Mouse (Mus musculus) forebrain, embryonic 15.5 days (tissue): ENCODE measurements around the gene Akt1s1. TPM values are rescaled to one million over a fixed set of nuclear protein-coding genes. Genes with fewer than 3 reads are reported as not detected.

Source experiments
- ATAC-seq: fragments of 200-750 bp; cut with Nextera tagmentation; replicated peaks from 2 replicates; pipeline ENCODE4 v1.8.0; 2017; ENCODE audit warnings: mild to moderate bottlenecking, moderate TSS enrichment, moderate library complexity
- H3K27ac ChIP-seq: fragments of 300-500 bp; sonication (generic); replicated peaks from 2 replicates; pipeline ENCODE4 v1.5.1; 2015; ENCODE audit warnings: mild to moderate bottlenecking, inconsistent platforms
- H3K27me3 ChIP-seq: fragments of 300-500 bp; sonication (generic); 2 replicates; pipeline ENCODE4 v1.6.1; 2015; ENCODE audit warnings: inconsistent platforms
- H3K36me3 ChIP-seq: fragments of 300-500 bp; sonication (generic); 2 replicates; pipeline ENCODE4 v1.6.1; 2015; ENCODE audit warnings: mild to moderate bottlenecking, inconsistent platforms
- H3K4me1 ChIP-seq: fragments of 300-500 bp; sonication (generic); 2 replicates; pipeline ENCODE4 v1.6.1; 2015; ENCODE audit warnings: inconsistent platforms
- H3K4me2 ChIP-seq: fragments of 300-500 bp; sonication (generic); replicated peaks from 2 replicates; pipeline ENCODE4 v1.6.1; 2015; ENCODE audit warnings: mild to moderate bottlenecking, inconsistent platforms
- H3K4me3 ChIP-seq: fragments of 300-500 bp; sonication (generic); 2 replicates; pipeline ENCODE4 v1.5.1; 2015; ENCODE audit warnings: mild to moderate bottlenecking, inconsistent platforms
- H3K9ac ChIP-seq: fragments of 300-500 bp; sonication (generic); replicated peaks from 2 replicates; pipeline ENCODE4 v1.6.1; 2015; ENCODE audit warnings: mild to moderate bottlenecking, inconsistent platforms
- H3K9me3 ChIP-seq: fragments of 300-500 bp; sonication (generic); 2 replicates; pipeline ENCODE4 v1.6.1; 2016; ENCODE audit warnings: inconsistent platforms
- WGBS: fragments of 180-500 bp; shearing (Covaris S2); methylation state at CpG from one replicate; pipeline ENCODE4 v1.1.7; 2015; ENCODE audit warnings: mixed read lengths; 5-methylcytosine and 5-hydroxymethylcytosine counted together
- polyA plus RNA-seq: library from polyadenylated mRNA; unstranded; fragments of >200 nt; fragmentation: Nextera tagmentation; extraction: Ambion mirVana; gene quantifications from 2 replicates; pipeline ENCODE4 v1.2.1, GENCODE M21; 2015

The Akt1s1 gene
- polyA plus RNA-seq, 1 experiment from 2014 or later = 120 TPM

DNA sequence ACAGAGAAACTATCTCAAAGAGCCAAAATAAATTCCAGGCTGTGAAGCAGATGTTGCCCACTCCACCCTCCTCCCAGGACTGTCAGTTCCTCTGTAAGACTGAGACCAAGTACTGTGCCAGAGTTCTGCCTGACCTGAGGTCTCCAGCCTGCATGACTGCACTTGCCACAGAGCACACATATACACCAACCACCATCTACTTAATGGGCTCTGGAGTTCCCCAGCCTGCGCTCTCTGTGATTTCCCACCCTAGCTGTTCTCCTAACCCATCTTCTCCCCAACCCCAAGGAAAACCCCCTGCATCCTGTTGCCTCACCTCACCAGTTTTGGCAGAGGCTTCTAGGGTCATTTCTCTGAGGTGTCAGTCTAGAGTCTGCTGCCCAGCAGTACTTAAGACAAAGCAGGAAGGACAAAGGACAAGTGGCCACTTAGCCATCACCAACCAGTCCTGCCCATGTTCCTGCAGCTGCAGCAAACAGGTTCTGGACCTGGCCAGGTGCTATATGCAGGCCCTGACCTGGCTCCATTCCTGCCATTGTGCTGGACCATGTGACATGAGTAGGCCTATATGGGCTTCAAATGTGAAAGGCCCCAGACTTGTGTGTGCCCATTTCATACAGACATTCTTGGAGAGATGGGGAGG lies 13.3 kb upstream of the Akt1s1 start:
- H3K36me3 ChIP-seq = peaks cover 20% of the 10 kb centered on the region
- H3K9ac ChIP-seq = no peak overlapping the region
- H3K9me3 ChIP-seq = no peaks in the 10 kb centered on the region
- no peak overlapping the region for H3K27ac ChIP-seq
- ATAC-seq = no peak
- H3K27me3 ChIP-seq = peaks cover 20% of the 10 kb centered on the region
- H3K4me3 ChIP-seq = no peak overlapping the region
- peaks cover 13% of the 10 kb centered on the region for H3K4me1 ChIP-seq
- WGBS = 90% methylated on average over 1 of the region's 1 CpGs
- no peak overlapping the region for H3K4me2 ChIP-seq

DNA sequence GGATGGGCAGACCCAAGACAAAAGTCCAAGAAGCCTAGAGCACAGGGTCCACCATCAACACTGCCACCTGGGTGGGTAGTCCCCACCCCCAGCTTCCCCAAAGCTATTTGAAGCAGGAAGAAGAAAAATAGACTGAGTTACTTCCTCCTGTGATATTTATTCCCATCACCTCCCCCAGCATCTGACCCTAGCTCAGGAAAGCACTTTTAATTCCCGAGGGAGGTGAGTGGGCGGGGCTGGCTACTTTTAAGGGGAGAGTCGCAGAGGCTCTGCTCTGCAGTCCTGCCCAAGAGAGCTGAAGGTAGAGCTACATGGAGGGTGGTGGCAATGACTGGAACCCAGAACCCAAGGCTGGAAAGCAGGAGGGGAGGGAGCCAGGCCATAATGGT lies 12.8 kb upstream of the Akt1s1 start:
- ATAC-seq = no peak
- Histone ChIP-seq H3K27ac (no peak overlapping the region), H3K4me2 (no peak overlapping the region), H3K36me3 (peaks cover 19% of the 10 kb centered on the region), H3K9me3 (no peaks in the 10 kb centered on the region), H3K4me1 (peaks cover 13% of the 10 kb centered on the region), H3K27me3 (peaks cover 24% of the 10 kb centered on the region), H3K9ac (no peak overlapping the region), H3K4me3 (no peak overlapping the region)
- WGBS = 51% methylated on average over 3 of the region's 3 CpGs

DNA sequence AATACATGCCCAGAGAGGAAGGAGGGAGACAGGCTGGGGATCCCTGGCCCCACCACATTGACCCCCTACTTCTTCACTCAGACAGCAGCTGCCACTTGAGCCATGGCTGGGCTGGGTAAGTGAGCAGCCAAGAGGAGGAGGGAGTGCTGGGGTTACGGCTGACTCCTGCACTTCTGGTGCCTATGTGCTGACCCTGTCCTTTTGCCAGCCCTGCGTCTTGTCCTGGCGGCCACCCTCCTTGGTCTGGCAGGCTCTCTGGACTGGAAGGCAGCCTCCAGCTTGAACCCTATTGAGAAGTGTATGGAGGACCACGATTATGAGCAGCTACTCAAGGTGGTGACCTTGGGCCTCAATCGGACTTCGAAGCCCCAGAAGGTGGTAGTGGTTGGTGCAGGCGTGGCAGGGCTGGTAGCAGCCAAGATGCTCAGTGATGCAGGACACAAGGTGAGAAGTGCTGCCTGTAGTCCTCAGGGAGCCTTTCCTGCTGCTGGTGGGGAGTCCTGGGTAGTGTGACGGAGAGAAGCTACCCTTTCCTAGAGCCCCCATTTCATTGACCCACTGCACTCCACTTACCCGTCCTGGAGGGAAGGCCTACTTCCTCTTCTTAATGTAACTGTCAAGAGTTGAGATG lies 12.3 kb upstream of the Akt1s1 start:
- Histone ChIP-seq H3K4me3 (no peak overlapping the region), H3K27ac (no peak overlapping the region), H3K4me1 (peaks cover 13% of the 10 kb centered on the region), H3K9ac (no peak overlapping the region), H3K9me3 (no peaks in the 10 kb centered on the region), H3K27me3 (peaks cover 24% of the 10 kb centered on the region), H3K4me2 (no peak overlapping the region), H3K36me3 (peaks cover 15% of the 10 kb centered on the region)
- WGBS = 86% methylated on average over 9 of the region's 9 CpGs
- no peak for ATAC-seq

DNA sequence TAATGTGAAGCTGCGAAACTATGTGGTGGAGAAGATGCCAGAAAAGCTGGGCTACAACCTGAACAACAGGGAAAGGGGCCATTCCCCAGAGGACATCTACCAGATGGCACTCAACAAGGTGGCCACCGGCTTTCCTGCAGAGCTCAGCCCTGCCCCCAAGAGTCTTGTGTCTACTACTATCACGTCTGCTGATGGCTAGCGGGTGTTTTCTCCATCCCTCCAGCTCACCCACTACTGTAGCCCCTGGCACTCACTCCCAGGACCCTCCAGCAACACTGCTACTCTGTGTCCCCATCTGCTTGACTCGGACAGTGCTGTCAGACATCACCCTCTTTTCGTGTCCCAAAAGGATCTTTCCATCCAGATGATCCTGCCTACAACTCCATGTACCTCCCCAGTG lies 10.7 kb upstream of the Akt1s1 start:
- no peak for ATAC-seq
- WGBS = 84% methylated on average over 6 of the region's 6 CpGs
- H3K36me3 ChIP-seq = peaks cover 23% of the 10 kb centered on the region

DNA sequence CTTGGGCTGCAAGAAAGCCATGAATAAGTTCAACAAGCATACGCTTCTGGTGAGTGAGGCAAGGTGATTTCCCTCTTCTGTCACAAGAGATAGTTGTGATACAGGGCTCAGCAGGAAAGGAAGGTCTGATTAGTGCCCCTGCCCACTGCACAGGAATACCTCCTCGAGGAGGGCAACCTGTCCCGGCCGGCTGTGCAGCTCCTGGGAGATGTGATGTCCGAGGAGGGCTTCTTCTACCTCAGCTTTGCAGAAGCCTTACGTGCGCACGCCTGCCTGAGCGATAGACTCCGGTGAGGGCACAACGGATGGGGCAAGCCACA lies 9.7 kb upstream of the Akt1s1 start:
- peaks cover 13% of the 10 kb centered on the region for H3K4me1 ChIP-seq
- H3K9ac ChIP-seq = peak overlapping the region; percentile 38
- H3K27me3 ChIP-seq = peaks cover 24% of the 10 kb centered on the region
- peak overlapping the region; percentile 49 for H3K4me2 ChIP-seq
- no peaks in the 10 kb centered on the region for H3K9me3 ChIP-seq
- 28% methylated on average over 11 of the region's 11 CpGs for WGBS
- H3K27ac ChIP-seq = no peak overlapping the region
- peaks cover 33% of the 10 kb centered on the region for H3K36me3 ChIP-seq
- peak overlapping the region; percentile 34 for H3K4me3 ChIP-seq
- ATAC-seq = no peak

More for the DNA sequence above, 10.7 kb upstream of the Akt1s1 start:
- Histone ChIP-seq H3K27me3 (peaks cover 24% of the 10 kb centered on the region), H3K9me3 (no peaks in the 10 kb centered on the region), H3K9ac (no peak overlapping the region), H3K4me3 (no peak overlapping the region), H3K4me2 (no peak overlapping the region), H3K4me1 (peaks cover 13% of the 10 kb centered on the region), H3K27ac (no peak overlapping the region)

DNA sequence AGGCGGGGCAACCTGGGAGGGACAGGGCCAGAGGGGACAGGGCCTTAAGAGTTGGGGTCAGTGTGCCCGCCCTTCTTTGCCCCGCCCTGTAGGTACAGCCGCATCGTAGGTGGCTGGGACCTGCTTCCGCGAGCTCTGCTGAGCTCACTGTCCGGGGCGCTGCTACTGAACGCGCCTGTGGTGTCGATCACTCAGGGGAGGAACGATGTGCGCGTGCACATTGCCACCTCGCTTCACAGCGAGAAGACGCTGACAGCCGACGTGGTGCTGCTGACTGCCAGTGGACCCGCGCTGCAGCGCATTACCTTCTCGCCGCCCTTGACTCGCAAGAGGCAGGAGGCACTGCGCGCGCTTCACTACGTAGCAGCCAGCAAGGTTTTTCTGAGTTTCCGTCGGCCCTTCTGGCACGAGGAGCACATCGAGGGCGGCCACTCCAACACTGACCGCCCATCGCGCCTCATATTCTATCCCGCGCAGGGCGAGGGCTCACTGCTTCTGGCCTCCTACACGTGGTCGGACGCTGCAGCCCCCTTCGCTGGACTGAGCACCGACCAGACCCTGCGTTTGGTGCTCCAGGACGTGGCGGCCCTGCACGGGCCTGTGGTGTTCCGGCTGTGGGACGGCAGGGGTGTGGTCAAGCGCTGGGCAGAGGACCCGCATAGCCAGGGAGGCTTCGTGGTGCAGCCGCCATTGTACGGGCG lies 9.2 kb upstream of the Akt1s1 start:
- Histone ChIP-seq H3K4me2 (peak overlapping the region; percentile 49), H3K36me3 (peaks cover 39% of the 10 kb centered on the region), H3K9me3 (no peaks in the 10 kb centered on the region), H3K4me1 (peaks cover 13% of the 10 kb centered on the region), H3K4me3 (peak overlapping the region; percentile 34), H3K27me3 (peaks cover 24% of the 10 kb centered on the region), H3K9ac (peak overlapping the region; percentile 38), H3K27ac (no peak overlapping the region)
- WGBS = 1% methylated on average over 58 of the region's 58 CpGs
- peak; percentile 67 for ATAC-seq

DNA sequence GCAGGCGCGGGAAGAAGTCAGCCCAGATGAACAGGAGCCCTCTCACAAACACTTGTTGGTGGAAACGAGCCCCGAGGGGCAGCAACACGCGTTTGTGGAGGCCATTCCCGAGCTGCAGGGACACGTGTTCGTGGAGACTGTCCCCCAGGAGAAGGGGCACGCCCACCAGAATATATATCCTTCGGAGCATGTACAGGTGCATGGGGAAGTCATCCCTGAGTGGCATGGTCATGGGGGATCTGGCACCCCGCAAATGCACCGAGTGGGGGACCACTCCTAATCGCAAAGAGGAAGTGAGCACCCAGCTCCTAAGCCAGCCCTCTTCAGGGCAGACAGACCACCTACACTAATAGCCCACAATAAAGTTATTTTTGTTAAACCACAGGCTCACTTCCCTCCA lies 8.4 kb upstream of the Akt1s1 start:
- ATAC-seq = no peak
- Histone ChIP-seq H3K27me3 (peaks cover 24% of the 10 kb centered on the region), H3K4me3 (0 out of 2 replicates have a peak overlapping the region, but pooled peaks have one; percentile 34), H3K9ac (no peak overlapping the region), H3K4me1 (peaks cover 13% of the 10 kb centered on the region), H3K36me3 (peaks cover 46% of the 10 kb centered on the region), H3K4me2 (peak overlapping the region; percentile 49; the same call in 1 of the 2 replicates), H3K9me3 (no peaks in the 10 kb centered on the region), H3K27ac (no peak overlapping the region)
- WGBS = 58% methylated on average over 14 of the region's 14 CpGs

DNA sequence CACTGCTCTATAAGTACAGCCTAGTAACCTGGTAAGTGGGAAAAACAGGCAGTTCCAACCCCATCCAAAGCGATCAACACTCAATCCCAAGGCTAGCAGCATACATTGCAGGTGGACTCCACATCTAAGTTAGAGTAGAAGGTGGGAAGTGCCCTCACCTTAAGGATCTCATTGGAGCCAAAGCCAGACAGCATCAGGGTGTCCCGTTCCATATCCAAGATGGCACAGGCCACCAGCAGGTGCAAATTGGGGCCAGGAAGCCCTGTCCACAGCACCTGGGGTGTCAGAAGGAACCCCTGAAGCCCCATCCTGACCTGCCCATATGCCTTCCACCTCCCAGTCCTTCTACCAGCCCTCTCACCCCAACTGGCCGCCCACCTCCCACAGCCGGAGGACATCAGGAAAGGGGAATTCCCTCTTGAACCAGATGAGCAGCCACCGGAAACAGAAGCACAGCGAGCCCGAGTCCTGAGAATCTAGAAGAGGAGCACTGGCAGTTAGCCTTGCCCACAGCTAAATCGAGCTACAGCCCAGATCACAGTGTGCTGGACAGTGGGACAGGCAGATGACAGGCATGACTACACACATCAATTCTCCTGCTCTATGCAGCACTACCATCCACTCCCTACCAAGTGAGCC lies 6.8 kb upstream of the Akt1s1 start:
- H3K4me2 ChIP-seq = no peak overlapping the region
- WGBS = 93% methylated on average over 8 of the region's 8 CpGs
- no peaks in the 10 kb centered on the region for H3K9me3 ChIP-seq
- peaks cover 60% of the 10 kb centered on the region for H3K36me3 ChIP-seq
- peaks cover 24% of the 10 kb centered on the region for H3K27me3 ChIP-seq
- no peak overlapping the region for H3K4me3 ChIP-seq
- H3K27ac ChIP-seq = no peak overlapping the region
- no peak overlapping the region for H3K9ac ChIP-seq
- H3K4me1 ChIP-seq = peaks cover 17% of the 10 kb centered on the region
- no peak for ATAC-seq

DNA sequence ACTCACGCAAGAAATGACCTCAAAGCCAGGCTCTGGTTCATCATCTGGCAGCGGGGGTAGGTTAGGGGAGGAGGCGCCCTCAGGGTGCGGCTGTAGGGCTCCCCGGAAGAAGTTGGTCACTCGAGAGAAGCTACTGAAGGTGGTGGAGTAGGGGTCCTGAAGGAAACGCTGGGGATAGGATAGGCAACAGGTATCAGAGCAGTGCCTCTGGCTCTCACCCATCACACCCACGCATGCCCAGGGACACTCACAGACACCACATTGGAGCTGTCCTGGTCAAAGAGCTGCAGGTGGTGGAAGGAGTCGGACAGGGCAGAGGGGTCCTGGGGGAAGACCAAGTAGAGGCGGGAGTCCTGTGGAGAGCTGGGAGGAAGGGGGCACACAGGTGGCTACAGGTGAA lies 3.8 kb upstream of the Akt1s1 start:
- ATAC-seq = no peak
- Histone ChIP-seq H3K9me3 (no peaks in the 10 kb centered on the region), H3K27me3 (peaks cover 9% of the 10 kb centered on the region), H3K4me3 (no peak overlapping the region), H3K27ac (no peak overlapping the region), H3K9ac (no peak overlapping the region), H3K4me2 (no peak overlapping the region), H3K36me3 (peaks cover 60% of the 10 kb centered on the region), H3K4me1 (peaks cover 19% of the 10 kb centered on the region)
- WGBS = 93% methylated on average over 10 of the region's 10 CpGs

DNA sequence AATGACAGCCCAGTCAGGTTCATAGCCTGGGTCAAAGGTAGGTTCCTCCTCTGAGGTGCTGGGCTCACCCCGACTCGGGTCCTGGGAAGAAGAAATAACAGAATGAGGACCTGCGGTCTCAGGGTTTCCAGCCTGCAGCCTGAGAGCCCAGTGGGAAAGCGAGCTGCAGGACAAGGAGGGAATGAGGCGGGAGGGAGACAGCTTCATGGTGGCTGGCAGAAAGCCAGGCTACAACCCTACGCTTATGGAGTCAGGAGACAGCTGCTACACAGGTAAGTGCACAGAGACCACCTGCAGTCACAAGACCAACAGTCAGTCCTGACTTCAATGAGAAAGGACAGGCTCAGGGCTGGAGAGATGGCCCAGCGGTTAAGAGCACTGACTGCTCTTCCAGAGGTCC lies 2.0 kb upstream of the Akt1s1 start:
- peaks cover 50% of the 10 kb centered on the region for H3K36me3 ChIP-seq
- WGBS = 87% methylated on average over 7 of the region's 7 CpGs
- peaks cover 28% of the 10 kb centered on the region for H3K4me1 ChIP-seq
- no peaks in the 10 kb centered on the region; the same call in 1 of the 2 replicates for H3K27me3 ChIP-seq
- no peak overlapping the region for H3K4me3 ChIP-seq
- H3K27ac ChIP-seq = no peak overlapping the region
- ATAC-seq = no peak
- no peak overlapping the region for H3K4me2 ChIP-seq
- H3K9ac ChIP-seq = no peak overlapping the region
- H3K9me3 ChIP-seq = no peaks in the 10 kb centered on the region

DNA sequence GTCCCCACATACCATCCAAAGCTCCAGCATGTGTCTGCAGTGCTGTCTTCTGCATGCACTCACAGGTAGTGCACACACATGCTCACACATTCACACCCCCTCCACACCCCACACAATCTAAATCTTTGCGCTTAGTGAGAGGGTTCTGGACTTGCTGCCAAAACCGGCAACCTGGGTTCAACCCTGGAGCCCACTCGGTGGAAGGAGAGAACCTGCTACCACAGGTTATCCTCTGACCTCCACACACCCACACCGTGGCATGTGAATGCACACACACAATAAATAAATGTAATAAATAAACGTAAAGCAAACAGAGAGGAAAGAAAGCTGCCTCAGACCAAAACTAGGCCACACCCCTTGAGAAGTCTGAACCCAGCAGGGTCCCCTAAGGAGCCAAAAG lies 1.0 kb upstream of the Akt1s1 start:
- Histone ChIP-seq H3K27me3 (no peaks in the 10 kb centered on the region), H3K9me3 (no peaks in the 10 kb centered on the region), H3K4me1 (peaks cover 28% of the 10 kb centered on the region), H3K27ac (peak overlapping the region; percentile 100), H3K4me3 (peak overlapping the region; percentile 78), H3K9ac (peak overlapping the region; percentile 53), H3K4me2 (peak overlapping the region; percentile 60), H3K36me3 (peaks cover 40% of the 10 kb centered on the region)
- no peak for ATAC-seq
- WGBS = 77% methylated on average over 5 of the region's 5 CpGs
